Mouse (Mus musculus): ENCODE results near the gene Ppm1l.
A peak's percentile ranks its signal among the peaks of the same experiment; 100 is the strongest.

The Ppm1l gene

DNA sequence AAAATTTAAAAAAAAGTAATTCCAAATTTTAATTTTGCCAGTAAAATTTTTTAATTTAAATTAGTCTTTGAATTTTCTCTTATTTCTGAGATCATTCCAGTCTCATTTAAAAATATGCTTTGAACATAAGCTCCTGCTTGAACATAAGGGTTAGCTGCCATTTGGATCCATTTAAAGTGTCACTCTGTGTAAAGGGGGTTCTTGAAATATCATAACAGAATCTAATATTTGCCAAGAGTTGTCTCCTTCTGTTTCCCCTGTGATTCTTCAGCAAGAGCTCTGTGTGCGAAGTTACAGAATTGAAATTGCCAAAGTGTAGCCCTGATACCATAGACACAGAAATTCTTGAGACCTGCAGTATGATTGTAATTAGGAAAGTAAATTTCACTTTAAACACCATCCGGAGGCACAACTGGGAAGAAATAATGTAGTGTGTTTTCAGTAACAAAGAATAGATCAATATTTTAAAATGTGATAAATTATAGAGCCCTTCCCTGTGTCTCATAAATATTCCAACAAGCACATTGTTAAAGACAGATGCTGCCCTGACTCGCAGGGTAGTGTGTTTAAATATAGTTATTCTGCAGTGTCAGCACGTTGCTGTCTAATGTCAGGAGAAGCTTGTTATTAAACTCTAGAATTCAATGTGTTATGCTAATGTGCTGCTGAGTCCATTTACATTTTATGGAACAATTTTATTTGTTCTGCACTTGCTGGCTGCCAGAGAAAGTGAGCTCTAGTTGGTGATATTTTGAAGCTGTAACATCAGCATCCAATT, 177.8 kb downstream of the Ppm1l start:
- DNase-seq (ENCODE audit: low spot score), result no peak

DNA sequence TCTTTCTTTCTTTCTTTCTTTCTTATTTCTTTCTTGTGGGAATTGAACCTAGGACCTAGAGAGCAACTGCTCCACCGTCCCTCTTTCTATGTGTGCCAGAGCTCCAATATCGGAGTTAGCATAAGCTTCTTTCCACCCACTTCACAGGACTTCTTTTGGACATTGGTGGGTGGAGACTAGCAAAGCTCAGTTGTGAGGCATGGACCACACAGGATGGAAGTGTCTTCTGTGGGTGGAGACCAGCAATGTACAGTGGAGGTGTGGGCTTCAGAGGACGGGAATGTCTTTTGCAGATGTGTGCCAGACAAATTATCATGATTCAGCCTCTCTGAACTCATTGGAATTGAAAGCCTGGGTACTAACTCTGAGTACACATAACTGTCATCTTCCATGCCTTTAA, 180.5 kb downstream of the Ppm1l start:
- DNase-seq (ENCODE audit: low spot score), result no peak

DNA sequence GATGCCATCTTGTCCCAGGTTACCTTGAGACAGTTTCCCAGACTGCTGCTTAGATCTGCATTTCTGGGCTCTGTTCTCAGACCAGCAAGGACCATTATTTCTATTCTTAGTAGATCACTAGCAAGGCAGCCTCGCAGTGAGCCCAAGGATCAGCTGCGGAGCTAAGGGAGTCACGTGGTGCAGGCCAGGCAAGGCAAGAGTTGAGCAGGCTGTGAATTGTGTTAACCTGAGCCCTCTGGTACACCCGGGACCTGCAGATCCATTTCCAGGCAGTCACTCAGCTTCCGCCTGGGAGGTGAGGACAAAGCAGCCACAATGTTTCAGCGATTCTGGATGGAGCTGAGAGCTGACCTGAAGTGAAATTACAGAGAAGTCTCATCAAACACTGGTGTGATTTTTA, 185.3 kb downstream of the Ppm1l start:
- DNase-seq (ENCODE audit: low spot score), result peak; percentile 60

DNA sequence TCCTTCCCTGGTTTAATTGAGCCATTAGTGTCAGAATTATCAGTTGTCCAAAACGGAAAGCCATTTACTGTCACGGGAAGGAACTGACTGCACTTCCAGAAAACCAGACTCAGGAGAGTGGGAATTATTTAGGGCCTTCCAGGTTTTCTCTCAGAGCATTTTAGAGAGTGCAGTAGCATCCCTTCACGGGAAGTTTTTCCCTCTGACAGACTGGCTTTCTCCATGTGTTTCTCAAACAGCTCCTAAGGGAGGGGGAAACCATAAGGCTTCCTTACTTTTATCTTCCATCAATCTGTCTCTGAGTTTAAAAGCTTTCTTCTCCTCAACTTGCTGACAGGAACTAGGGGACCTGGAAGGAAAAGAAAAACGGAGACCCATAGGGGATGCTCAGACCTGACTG, 185.9 kb downstream of the Ppm1l start:
- DNase-seq (ENCODE audit: low spot score), result no peak

DNA sequence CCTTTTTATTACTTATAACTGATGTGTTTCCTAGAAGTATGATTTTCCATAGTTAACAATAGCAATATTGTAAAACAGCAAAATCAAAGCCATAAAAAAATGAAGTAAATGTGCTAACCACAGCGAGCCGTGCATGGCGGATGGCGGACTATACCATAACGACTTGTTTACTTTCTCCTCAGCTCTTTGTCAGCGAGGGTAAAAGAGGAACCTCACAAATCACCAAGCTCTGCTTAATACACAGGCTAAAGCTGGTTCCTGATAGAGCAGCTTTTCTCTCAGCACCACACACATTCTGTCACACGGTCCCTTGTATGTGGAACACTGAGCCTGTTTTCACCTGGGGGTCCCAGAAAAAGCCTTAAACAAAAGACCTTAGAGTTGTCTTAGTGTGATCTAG, 188.4 kb downstream of the Ppm1l start:
- DNase-seq (ENCODE audit: low spot score), result no peak

DNA sequence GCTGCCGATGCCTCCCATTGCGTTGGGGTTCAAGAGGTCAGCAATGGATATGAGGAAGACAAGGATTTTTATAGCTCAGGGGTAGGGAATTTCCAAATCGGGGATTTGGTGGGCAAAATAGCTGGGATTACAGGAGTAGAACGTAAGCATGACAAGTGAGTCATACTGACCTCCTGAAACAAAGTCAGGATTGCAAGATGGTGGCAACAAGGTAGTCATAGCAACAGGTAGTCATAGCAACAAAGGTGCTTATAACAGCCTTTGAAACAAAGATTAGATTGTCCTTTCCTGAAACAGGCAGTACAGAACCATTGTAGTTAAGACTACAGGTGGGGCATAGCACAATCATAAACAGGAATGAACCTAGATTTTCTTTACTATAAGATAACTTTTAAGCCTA, 189.7 kb downstream of the Ppm1l start:
- no peak for DNase-seq (ENCODE audit: low spot score)

DNA sequence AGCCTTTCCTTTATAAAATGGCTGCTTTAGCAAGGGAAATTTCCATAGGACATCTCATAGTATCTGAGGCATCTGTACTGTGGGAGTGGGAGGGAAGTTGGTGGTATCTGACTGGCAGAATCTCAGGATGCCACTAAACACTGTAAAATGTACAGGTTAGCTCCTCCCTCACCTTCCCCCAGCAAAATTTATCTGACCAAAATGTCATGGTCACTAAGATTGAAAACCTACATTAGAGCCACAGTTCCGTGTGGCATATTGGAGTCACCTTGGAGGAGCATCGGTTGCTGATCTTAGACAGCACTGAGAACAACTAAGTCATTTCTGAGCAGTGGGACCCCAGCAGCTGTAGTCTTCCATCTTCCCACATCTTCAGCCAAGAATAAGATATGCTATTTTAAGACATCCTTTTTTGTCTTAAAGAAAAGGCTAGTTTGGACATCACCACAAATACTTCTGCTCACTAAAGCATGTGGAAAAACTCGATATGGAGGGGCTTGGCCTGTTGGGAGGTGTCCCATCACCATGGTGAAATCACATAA, 192.8 kb downstream of the Ppm1l start:
- DNase-seq (ENCODE audit: low spot score), result no peak

DNA sequence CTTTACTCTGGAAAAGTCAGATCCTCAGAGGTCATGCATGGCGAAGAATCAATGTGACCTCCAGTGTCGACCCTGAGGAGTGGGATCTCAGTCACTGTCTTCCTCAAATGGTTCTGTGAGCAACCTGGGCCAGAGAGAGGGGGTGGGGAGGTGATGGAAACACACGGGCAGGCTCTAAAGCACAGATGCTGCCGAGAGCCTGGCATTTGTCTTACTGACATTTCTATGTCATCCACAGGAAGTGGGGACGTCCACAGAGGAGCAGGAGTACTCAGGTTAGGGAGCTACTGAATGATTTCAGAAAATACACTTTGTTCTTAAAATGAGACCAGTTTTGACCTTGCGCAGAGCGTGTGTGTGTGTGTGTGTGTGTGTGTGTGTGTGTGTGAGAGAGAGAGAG, 195.2 kb downstream of the Ppm1l start:
- peak; percentile 50 for DNase-seq (ENCODE audit: low spot score)

DNA sequence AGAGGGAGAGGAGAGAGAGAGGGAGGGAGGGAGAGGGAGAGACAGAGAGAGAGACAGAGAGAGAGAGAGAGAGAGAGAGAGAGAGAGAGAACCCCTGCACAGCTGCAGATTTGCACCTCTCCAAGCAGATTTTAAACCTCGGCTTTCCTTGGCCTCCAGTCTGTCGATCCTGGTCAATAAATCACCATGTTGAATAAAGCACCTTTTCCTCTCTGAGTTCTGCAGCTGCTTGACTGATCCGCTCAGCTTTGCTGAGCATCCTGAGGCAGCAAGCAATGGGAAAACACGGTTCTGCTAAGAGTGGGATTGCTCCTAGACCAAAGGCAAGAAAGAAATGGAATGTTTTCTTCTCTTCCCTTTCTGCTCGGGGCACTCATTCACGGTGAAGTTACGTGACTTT, 195.7 kb downstream of the Ppm1l start:
- DNase-seq (ENCODE audit: low spot score), result no peak

DNA sequence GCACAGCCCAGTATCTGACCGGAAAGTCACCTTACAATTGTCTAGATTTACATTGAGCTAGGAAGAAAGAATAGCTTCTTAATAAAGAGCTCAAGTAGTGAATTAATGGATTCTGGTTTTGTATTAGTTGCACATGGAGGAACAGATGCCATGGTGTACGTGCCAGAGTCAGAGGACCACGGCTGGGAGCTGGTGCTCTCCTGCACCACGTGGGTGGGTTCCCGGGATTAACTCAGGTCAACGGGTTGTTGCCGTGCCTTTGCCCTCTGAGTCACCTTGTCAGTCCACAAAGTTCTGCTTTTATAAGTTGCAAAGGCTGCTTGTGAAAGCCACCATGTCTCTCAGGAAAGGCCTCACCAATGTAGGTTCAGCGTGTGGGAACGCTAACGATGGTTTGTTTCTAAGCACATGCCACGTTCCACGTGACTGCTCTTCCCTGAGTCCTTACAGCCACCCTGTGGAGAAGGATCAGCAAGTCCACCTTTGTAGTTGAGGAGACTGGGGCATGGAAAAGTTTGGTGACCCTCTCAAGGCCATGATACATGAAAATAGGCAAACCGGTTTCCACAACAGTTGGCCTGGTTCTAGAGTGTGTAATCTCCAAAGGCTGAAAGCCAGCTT, 199.2 kb downstream of the Ppm1l start:
- no peak for DNase-seq (ENCODE audit: low spot score)

DNA sequence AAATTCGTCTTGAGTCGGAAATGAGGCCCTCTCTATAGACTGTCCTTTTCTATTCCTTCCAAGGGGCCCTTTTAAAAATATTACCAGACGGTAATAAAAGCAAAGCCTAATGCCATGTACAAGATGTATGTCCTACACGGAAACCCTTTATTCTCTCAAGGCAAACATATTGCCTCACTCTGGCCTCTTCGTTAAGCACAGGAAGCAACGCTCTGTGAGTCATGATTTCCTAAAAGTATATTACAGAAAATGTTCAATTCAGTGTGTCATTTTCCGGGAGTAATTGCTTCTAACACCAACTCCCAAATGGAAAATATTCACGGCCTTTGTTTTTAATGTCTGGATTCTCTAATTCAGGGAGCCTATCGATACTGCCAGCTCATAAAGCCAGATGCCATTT, 202.5 kb downstream of the Ppm1l start:
- DNase-seq (ENCODE audit: low spot score), result no peak

DNA sequence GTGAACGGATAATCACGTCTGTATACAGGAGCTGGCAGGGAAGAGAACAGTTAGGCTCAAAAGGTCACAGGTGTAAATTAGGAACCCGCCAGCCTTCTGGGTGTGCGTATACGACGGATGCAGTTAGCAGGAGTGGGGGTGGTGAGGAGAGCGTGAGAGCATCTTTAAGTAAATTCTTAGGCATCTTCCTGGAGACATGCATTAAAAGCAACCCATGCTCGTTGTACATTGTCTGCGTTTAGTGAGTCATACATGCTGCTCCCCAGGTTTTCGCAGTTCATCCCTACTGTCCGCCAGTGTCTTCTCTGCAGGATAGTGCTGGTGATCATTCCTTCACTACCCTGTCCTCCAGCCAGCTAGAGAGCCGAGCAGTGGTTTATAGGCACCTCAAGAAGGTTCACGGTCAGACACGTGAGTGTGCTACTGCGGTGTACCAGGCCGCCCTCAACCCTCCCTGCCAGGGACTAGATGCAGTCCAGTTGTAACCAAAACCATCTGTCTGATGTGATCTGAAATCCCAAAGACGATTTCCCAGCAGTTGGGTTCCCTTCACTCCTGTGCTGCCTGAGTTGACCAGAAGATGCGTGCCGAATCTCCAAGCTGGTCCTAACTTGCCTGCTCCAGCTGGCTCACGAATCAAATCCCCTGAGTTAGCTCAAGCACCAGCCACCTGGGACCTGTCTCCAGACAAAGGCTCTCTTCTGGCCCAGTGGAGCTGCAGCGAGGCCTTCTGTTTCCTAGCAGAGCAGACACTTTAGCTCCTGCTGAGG, 203.3 kb downstream of the Ppm1l start:
- DNase-seq (ENCODE audit: low spot score), result no peak

DNA sequence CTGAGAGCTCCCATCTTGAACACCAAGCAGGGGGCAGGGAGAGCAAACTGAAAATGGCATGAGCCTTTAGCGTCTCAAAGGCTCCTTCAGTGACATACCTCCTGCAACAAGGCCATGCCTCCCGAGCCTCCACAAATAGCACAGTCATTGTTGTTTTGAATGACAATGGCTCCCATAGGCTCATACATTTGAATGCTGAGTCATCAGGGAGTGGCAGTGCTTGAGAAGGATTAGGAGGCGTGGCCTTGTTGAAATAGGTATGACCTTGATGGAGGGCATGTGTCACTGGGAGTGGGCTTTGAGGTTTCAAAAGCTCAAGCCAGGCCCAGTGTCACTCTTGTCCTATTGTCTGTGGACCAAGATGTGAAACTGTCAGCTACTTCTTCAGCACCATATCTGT, 205.6 kb downstream of the Ppm1l start:
- no peak for DNase-seq (ENCODE audit: low spot score)

DNA sequence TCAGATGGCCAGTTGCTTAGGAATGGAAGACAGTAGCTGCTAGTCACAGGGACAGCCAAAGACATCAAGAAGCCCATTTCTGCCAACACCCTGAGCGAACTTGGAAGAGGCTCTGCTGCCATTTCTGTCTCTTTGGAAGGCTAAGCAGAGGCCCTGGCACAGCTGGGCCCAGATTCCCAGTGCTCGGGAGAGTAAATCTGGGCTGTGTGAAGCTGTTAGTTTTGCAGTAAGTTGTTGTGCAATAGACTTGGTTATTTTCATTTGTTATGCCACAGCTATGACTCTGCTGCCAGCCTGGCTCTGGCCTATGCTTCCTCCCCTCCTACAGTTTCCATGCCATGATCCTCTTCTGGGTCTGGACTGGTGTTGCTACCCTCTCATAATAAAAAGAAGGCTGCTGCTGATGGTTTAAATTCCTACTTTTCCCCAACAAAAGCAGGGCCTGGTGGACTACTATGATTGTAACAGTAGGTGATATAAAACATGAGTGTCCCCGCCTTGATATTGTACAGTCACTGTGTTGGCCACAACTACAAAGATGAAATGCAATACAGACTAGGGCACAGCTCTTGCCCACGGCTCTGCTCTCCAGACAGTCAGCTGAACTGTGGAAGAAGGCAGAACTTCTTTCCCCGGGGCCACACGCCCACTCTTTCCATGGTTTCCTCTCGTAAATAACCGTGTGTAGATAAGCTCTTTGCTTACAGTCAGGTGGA, 207.9 kb downstream of the Ppm1l start:
- DNase-seq (ENCODE audit: low spot score), result no peak

DNA sequence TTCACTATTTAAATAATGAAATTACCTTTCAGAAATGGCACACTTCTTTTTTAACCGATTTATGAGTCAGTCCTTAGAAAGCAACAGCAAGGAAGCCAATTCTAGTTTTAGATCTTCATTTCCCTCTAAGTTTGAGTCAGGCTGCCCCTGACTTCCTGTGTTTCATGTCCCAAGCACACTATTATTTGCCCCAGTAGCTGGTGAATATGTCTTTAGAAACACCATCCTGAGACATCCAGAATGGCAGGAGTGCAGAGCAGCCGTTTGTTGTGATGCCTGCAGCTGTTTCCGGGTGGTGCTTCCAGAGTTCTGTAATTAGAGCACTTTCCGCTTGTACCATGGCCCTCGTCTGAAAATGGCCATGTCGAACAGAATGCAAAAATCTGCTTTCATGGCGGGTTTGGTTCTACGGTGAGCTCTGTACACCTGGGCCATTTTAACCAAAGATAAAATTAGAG, 208.4 kb downstream of the Ppm1l start:
- no peak for DNase-seq (ENCODE audit: low spot score)

DNA sequence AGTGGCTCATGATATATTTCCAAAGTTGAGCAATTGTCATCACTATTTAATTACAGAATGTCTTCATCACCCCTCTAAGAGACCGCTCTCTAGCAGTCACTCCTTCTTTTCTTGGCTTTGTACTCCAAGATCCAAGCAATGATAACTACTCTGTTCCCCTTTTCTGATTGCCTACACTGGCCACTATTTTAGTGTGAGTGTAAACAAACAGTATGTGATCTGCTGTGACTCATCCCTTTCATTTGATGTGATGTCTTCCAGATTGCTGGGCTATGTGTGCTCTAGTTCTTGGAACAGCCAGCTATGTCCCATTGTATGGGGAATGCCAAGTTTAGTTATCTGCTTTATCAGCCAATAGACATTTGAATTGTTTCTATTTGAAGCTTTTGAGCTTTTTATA, 210.7 kb downstream of the Ppm1l start:
- DNase-seq (ENCODE audit: low spot score), result no peak

DNA sequence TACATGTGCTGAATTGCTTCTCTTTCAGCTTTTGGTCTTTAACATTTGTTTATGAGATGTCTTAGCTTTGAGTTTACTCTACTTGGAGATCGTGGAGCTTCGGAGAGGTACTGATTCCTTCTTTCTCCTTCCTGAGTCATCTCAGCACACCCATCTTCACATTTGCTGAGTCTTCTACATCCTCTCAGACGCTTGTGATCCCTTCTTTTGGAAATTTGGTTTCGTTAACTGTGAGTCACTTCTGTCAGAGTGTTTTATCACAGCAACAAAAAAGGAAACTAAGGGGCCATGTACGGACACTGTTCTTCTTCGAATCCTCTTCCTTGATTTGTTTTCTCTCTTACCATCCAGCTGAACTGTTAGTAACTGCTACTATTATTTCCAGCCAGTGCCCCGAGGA, 212.9 kb downstream of the Ppm1l start:
- DNase-seq (ENCODE audit: low spot score), result no peak

DNA sequence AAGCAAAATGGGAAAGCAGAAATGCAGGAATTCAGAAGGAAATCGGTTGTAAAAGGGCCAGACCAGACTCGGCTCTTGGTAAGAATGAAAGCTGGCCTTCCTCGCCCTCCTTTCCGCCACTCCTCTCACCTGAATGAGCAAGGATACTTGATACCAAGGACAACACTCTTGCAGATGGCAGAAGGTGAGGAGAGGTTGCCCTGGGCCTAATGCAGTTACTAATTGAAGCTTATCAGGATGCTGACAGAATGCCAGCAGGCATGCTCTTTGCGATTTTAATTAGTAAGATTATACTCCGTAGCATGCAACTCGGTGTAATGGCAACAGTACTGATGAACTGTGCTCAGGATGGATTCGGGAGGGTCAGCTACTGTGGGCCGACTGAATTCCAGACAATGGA, 214.8 kb downstream of the Ppm1l start:
- DNase-seq (ENCODE audit: low spot score), result no peak

DNA sequence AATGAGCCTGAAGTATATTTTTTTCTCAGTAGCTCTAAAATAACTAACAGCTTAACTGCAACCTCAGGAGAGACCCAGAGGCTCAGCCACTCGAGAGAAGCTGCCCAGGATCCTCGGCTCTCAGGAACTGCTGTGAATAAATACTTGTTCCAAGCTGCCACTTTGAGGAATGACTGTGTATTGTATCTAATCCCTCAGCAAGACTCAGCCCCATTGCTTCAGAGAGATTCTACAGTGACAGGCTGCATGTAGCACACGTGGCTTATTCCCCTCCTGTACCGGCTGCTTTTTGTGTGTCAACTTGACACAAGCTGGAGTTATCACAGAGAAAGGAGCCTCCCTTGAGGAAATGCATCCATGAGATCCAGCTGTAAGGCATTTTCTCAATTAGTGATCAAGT, 216.0 kb downstream of the Ppm1l start:
- no peak for DNase-seq (ENCODE audit: low spot score)

DNA sequence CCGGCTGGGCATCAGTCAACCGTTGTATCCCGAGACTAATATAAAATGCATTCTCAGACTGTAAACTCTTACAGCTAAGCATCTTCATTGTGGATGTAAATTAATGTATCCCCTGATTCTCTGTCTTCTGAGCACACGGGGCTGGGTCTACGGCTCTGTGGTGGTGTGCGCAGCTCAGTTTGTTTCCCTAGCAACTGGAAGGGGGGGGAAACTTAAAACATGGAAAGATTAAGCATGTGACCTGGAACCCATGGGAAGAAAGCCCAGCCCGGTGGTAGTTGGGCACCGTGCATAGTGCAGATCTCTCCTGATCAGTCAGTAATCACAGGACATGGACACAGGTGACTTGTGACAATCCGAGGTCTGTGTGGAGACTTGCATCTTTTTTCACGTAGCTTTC, 218.8 kb downstream of the Ppm1l start:
- DNase-seq (ENCODE audit: low spot score), result no peak

DNA sequence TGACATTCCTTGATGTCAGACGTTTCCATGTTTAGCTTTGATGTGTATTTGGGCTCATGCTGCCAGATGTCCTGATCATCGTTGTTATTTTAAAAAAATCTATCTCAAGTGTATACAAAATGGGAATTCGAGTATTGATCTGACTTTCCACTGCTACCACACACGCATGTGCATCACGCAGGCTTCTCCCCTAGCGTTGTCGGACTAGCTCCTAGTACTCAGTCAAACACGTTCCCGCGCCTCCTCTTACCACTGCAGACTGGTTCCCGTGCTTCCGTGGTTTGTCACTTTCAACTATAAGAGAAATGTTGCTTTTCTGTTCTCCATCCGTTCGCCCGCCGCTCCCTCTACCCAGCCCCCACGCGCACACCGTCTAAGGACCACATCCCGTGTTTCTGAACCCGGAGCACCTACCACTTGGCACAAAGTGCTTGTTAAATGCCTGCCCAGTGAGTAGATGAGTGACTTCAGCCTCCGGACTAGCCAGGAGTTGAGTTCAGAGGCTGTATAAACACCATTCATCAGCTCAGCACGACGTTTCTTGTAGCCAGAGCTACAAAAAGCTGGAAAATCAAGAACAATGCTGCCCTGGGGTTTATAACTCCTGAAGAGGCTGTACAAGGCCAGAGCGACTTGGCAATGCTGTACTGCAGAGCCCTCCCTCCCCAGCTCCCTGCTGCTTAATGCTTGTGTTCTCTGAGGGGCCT, 219.4 kb downstream of the Ppm1l start:
- DNase-seq (ENCODE audit: low spot score), result peak; percentile 63

DNA sequence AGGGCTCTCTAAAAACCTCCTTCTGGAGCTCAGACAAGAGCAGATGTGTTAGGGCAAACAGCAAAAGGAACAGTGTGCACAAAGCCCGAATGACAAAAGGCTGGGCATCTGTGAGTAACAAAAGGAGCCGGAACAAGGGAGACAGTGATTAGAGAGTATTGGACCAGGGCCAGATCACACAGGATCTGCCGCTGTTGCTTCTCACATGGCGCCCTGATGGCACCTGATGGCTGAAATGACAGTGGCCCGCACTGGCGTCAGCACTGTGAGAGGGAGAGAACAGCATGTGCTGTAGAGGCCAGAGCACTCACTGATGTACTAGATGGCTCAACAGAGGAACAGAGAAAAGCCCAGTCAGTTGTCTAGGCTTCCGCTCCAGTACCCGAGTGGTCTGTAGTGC, 226.3 kb downstream of the Ppm1l start:
- DNase-seq (ENCODE audit: low spot score), result no peak
